Mouse (Mus musculus) liver (tissue): ENCODE results near the gene Ccdc24.
A peak's percentile ranks its signal among the peaks of the same experiment; 100 is the strongest.

ENCODE experiments used
- DNase-seq: peaks from one replicate; pipeline ENCODE4 v3.0.0-alpha.2; 2020; ENCODE audit warnings: mixed read lengths

The Ccdc24 gene

GRCm38 (mm10) chr4:117850871-117851270, 21.5 kb downstream of the Ccdc24 start:
- no peak for DNase-seq

GRCm38 (mm10) chr4:117850176-117850575, 22.2 kb downstream of the Ccdc24 start:
- DNase-seq, result no peak

- no peak for DNase-seq
Observed at GRCm38 (mm10) chr4:117849506-117849905, 22.9 kb downstream of the Ccdc24 start.

GRCm38 (mm10) chr4:117849063-117849462, 23.3 kb downstream of the Ccdc24 start:
- DNase-seq, result no peak

GRCm38 (mm10) chr4:117847011-117847410, 25.3 kb downstream of the Ccdc24 start:
- no peak for DNase-seq

GRCm38 (mm10) chr4:117846261-117846660, 26.1 kb downstream of the Ccdc24 start:
- DNase-seq, result no peak

GRCm38 (mm10) chr4:117845316-117845715, 27.0 kb downstream of the Ccdc24 start:
- no peak for DNase-seq

- DNase-seq, result no peak
Observed at GRCm38 (mm10) chr4:117844467-117844866, 27.9 kb downstream of the Ccdc24 start.

GRCm38 (mm10) chr4:117843101-117843500, 29.3 kb downstream of the Ccdc24 start:
- no peak for DNase-seq

- no peak for DNase-seq
Observed at GRCm38 (mm10) chr4:117841566-117841965, 30.8 kb downstream of the Ccdc24 start.

GRCm38 (mm10) chr4:117840821-117841220, 31.5 kb downstream of the Ccdc24 start:
- DNase-seq, result no peak

GRCm38 (mm10) chr4:117839366-117839765, 33.0 kb downstream of the Ccdc24 start:
- no peak for DNase-seq

- no peak for DNase-seq
Observed at GRCm38 (mm10) chr4:117837271-117837670, 35.1 kb downstream of the Ccdc24 start.

GRCm38 (mm10) chr4:117836204-117836767, 36.1 kb downstream of the Ccdc24 start:
- peak; percentile 98 for DNase-seq

GRCm38 (mm10) chr4:117835531-117836111, 36.7 kb downstream of the Ccdc24 start:
- DNase-seq, result peak; percentile 89

GRCm38 (mm10) chr4:117834845-117835530, 37.4 kb downstream of the Ccdc24 start:
- peak; percentile 93 for DNase-seq

GRCm38 (mm10) chr4:117834457-117834844, 37.9 kb downstream of the Ccdc24 start, which contains the start of gene Slc6a9:
Gene Slc6a9 (plus strand): TSS chr4:117834506.
- no peak for DNase-seq

GRCm38 (mm10) chr4:117831920-117832691, 40.3 kb downstream of the Ccdc24 start:
- DNase-seq, result peak; percentile 89

GRCm38 (mm10) chr4:117831499-117831898, 40.9 kb downstream of the Ccdc24 start:
- no peak for DNase-seq

- no peak for DNase-seq
Observed at GRCm38 (mm10) chr4:117830801-117831200, 41.6 kb downstream of the Ccdc24 start.

- DNase-seq, result peak; percentile 95
Observed at GRCm38 (mm10) chr4:117830124-117830551, 42.2 kb downstream of the Ccdc24 start.

- peak; percentile 89 for DNase-seq
Observed at GRCm38 (mm10) chr4:117829260-117830123, 42.9 kb downstream of the Ccdc24 start.
